17 mouse cellular contexts compared by ENCODE assay signal in genomic region chr5:63503056-63503845, GRCm38 (mm10).
DNase-seq lines count a peak whose midpoint lies in the region; ATAC-seq lines count a peak whose summit lies in the region.
"Had no signal": no experiment of that assay in that cellular context is flagged by ENCODE, and none has a peak within 500 bp of the region (broad histone marks: within the 10 kb centered on the region; RNA-seq: fewer than 3 reads in every experiment).

No protein-coding gene starts in this region.

- no peak for ATAC-seq in erythroid progenitor cell, adult 5-6 weeks (replicated peaks; ENCODE audit: low FRiP score, poor library complexity, severe bottlenecking)
- ATAC-seq: forebrain, embryonic 13.5 days; hindbrain, embryonic 16.5 days; midbrain, embryonic 15.5 days had no signal

- DNase-seq in layer of hippocampus, adult 11-12 months (ENCODE audit: low spot score): peak; percentile 8
- no peak for DNase-seq in layer of hippocampus, postnatal 10 days (ENCODE audit: low spot score in 2 of 2)
- DNase-seq in frontal cortex, adult 2 months (ENCODE audit: extremely low spot score in 1 of 2, low spot score in 1 of 2): peak; percentile 63 to 69
- peak; percentile 28 to 62 for DNase-seq in left cerebral cortex, adult 9 months (ENCODE audit: low spot score in 2 of 2)
- DNase-seq in right cerebral cortex, postnatal 25 days: peak; percentile 47
- no peak for DNase-seq in heart, adult 18-20 months
- DNase-seq: cerebellum, adult 8-10 months; heart, postnatal 4 days; kidney, adult 18-20 months; liver, embryonic 13.5 days; lung, embryonic 14.5 days; lung, postnatal 36 days; thymus, postnatal 14 days had no signal

Comparison
In these comparisons a context has a peak if more than half of its experiments do, and no peak if none do; other contexts are left out.
1. DNase-seq: peak in layer of hippocampus, adult 11-12 months (single experiment), frontal cortex, adult 2 months (2 of 2), left cerebral cortex, adult 9 months (2 of 2) and right cerebral cortex, postnatal 25 days (single experiment); none in layer of hippocampus, postnatal 10 days (0 of 2) and heart, adult 18-20 months (0 of 2).